Mouse (Mus musculus) heart, embryonic 16.5 days (tissue): ENCODE measurements around the gene Thap8. TPM values are rescaled to one million over a fixed set of nuclear protein-coding genes. Genes with fewer than 3 reads are reported as not detected.

ENCODE experiments used
- polyA plus RNA-seq: library from polyadenylated mRNA; unstranded; fragments of >200 nt; fragmentation: Nextera tagmentation; extraction: Ambion mirVana; gene quantifications from 2 replicates; pipeline ENCODE4 v1.2.1, GENCODE M21; 2015

Gene Thap8
- polyA plus RNA-seq, 1 experiment from 2014 or later = 0.29 TPM

Other genes with a start within 250 kb of the Thap8 start
- gene Zfp14, start 228.7 kb upstream of the Thap8 start, polyA plus RNA-seq = 4.3 and 4.7 TPM in 2 replicates
- 4.8 and 5.2 TPM in 2 replicates for gene Zfp82, start 207.2 kb upstream of the Thap8 start, polyA plus RNA-seq
- gene Gm26920, start 189.7 kb upstream of the Thap8 start, polyA plus RNA-seq = not detected in 2 replicates
- 6.2 and 7.1 TPM in 2 replicates for gene Zfp566, start 189.6 kb upstream of the Thap8 start, polyA plus RNA-seq
- 75.3 and 76.0 TPM in 2 replicates for gene Zfp260, start 185.3 kb upstream of the Thap8 start, polyA plus RNA-seq
- gene Zfp382, start 158.2 kb upstream of the Thap8 start, polyA plus RNA-seq = 11.2 and 13.3 TPM in 2 replicates
- 7.2 and 7.3 TPM in 2 replicates for gene Zfp146, start 110.3 kb upstream of the Thap8 start, polyA plus RNA-seq
- 506 and 580 TPM in 2 replicates for gene Cox7a1, start 96.0 kb upstream of the Thap8 start, polyA plus RNA-seq
- 85.4 and 87.7 TPM in 2 replicates for gene Capns1, start 81.3 kb upstream of the Thap8 start, polyA plus RNA-seq
- 112 TPM in 2 replicates for gene Polr2i, start 48.1 kb upstream of the Thap8 start, polyA plus RNA-seq
- 134 and 154 TPM in 2 replicates for gene Tbcb, start 47.8 kb upstream of the Thap8 start, polyA plus RNA-seq
- 0.20 TPM in 1 of 2 replicates, not detected in the other for gene Ovol3, start 44.4 kb upstream of the Thap8 start, polyA plus RNA-seq
- 6.9 and 8.1 TPM in 2 replicates for gene Wdr62, start 325 bp downstream of the Thap8 start, polyA plus RNA-seq
- gene Clip3, start 11.6 kb downstream of the Thap8 start, polyA plus RNA-seq = 7.0 and 8.0 TPM in 2 replicates
- gene Alkbh6, start 28.6 kb downstream of the Thap8 start, polyA plus RNA-seq = 62.0 and 67.1 TPM in 2 replicates
- 9.2 and 10.0 TPM in 2 replicates for gene Syne4, start 34.7 kb downstream of the Thap8 start, polyA plus RNA-seq
- 3.6 and 7.3 TPM in 2 replicates for gene E130208F15Rik, start 41.6 kb downstream of the Thap8 start, polyA plus RNA-seq
- gene Sdhaf1, start 43.8 kb downstream of the Thap8 start, polyA plus RNA-seq = 12.0 and 17.0 TPM in 2 replicates
- 1.2 and 1.4 TPM in 2 replicates for gene Lrfn3, start 82.7 kb downstream of the Thap8 start, polyA plus RNA-seq
- gene Tyrobp, start 133.7 kb downstream of the Thap8 start, polyA plus RNA-seq = 32.2 and 34.7 TPM in 2 replicates
- 2.2 and 4.6 TPM in 2 replicates for gene Hcst, start 139.8 kb downstream of the Thap8 start, polyA plus RNA-seq
- 1.7 and 1.8 TPM in 2 replicates for gene Nfkbid, start 141.6 kb downstream of the Thap8 start, polyA plus RNA-seq
- gene Aplp1, start 165.4 kb downstream of the Thap8 start, polyA plus RNA-seq = 11.1 and 13.5 TPM in 2 replicates
- gene Kirrel2, start 177.6 kb downstream of the Thap8 start, polyA plus RNA-seq = 0.15 and 0.20 TPM in 2 replicates
- 0.19 TPM in 1 of 2 replicates, not detected in the other for gene Nphs1, start 178.2 kb downstream of the Thap8 start, polyA plus RNA-seq
- gene Prodh2, start 213.5 kb downstream of the Thap8 start, polyA plus RNA-seq = 0.09 TPM in 1 of 2 replicates, not detected in the other